Mouse (Mus musculus) small intestine, adult 2 months (tissue): ENCODE results near the gene Nat10. TPM values are rescaled to one million over a fixed set of nuclear protein-coding genes. Genes with fewer than 3 reads are reported as not detected.

Experiments
- H3K27ac ChIP-seq: fragments of 200-500 bp; 2 replicates; pipeline ENCODE4 v1.5.1; 2012; ENCODE audit warnings: low read depth, low read length, control low read depth, inconsistent platforms; ENCODE audit not compliant: insufficient read depth
- H3K27me3 ChIP-seq: fragments of 200-500 bp; 2 replicates; pipeline ENCODE4 v1.6.1; 2012; ENCODE audit warnings: mild to moderate bottlenecking, moderate library complexity, low read length, inconsistent platforms; ENCODE audit not compliant: control insufficient read depth, insufficient read depth
- H3K36me3 ChIP-seq: fragments of 200-500 bp; 2 replicates; pipeline ENCODE4 v1.6.1; 2012; ENCODE audit warnings: mild to moderate bottlenecking, low read length, control low read depth, inconsistent platforms; ENCODE audit not compliant: control insufficient read depth, insufficient read depth
- H3K4me1 ChIP-seq: fragments of 200-500 bp; 2 replicates; pipeline ENCODE4 v1.6.1; 2012; ENCODE audit warnings: low read length, inconsistent platforms, mixed read lengths; ENCODE audit not compliant: control insufficient read depth, insufficient read depth, insufficient read length
- H3K4me3 ChIP-seq: fragments of 200-500 bp; 2 replicates; pipeline ENCODE4 v1.5.1; 2012; ENCODE audit warnings: low read depth, mild to moderate bottlenecking, control low read depth, inconsistent platforms, low read length, moderate library complexity
- CTCF ChIP-seq: fragments of 200-500 bp; IDR thresholded peaks from 2 replicates; pipeline ENCODE4 v1.5.1; 2012; ENCODE audit warnings: low read depth, mild to moderate bottlenecking, control low read depth, inconsistent platforms, low read length, moderate library complexity, mixed read lengths; ENCODE audit not compliant: insufficient replicate concordance, insufficient read length; ENCODE audit errors: extremely low read depth
- POLR2A ChIP-seq: fragments of 200-500 bp; IDR thresholded peaks from 2 replicates; pipeline ENCODE4 v1.6.1; 2012; ENCODE audit warnings: low read depth, mild to moderate bottlenecking, control low read depth, inconsistent platforms, low read length, moderate library complexity
- WGBS: fragments of 180-500 bp; shearing (Covaris S2); methylation state at CpG from one replicate; pipeline ENCODE4 v1.1.7; 2018; 5-methylcytosine and 5-hydroxymethylcytosine counted together
- polyA plus RNA-seq: library from polyadenylated mRNA; depleted of rRNA; stranded (reverse); fragments of >200 nt; gene quantifications from 2 replicates; pipeline ENCODE4 v1.2.3, GENCODE M21; 2012

The Nat10 gene
- polyA plus RNA-seq, 1 experiment, result 13.4 TPM

GRCm38 (mm10) chr2:103760421-103760820 is 649 bp downstream of the Nat10 start:
- Histone ChIP-seq H3K27me3 (no peaks in the 10 kb centered on the region), H3K4me1 (0 out of 2 replicates have a peak, but pooled peaks cover 2% of the 10 kb centered on the region), H3K36me3 (peaks cover 8% of the 10 kb centered on the region), H3K27ac (0 out of 2 replicates have a peak overlapping the region, but pooled peaks have one; percentile 10), H3K4me3 (peak overlapping the region; percentile 79)
- under 1% methylated on average over 12 of the region's 12 CpGs for WGBS
- TF ChIP-seq POLR2A, result no peak
- no peak for TF ChIP-seq CTCF

DNA sequence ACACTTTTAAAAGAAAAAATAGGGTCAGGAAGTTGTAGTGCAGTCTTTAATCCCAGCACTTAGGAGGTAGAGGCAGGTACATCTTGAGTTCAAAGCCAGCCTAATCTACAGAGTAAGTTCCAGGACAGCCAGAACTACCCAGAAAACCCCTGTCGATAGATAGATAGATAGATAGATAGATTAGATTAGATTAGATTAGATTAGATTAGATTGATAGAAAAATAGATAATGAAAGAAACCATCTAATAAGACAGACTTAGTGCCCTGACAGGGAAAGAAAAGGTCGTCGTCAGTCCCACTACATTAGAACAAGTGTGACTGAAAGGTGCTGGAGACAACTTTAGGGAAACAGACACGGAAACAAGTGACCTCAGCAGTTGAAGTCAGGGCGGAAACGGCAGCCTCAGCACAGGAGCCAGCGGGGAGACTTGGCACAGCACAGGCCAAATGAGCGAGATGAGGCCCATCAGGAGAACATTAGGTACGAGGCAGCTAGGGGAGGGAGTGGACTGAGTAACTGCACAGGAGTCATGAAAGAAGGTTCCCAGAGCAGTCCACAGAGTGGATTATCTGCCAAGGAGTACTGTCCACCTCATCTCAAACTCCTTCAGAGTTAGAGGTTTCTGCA is 5.5 kb downstream of the Nat10 start:
- no peak overlapping the region for H3K27ac ChIP-seq
- no peak overlapping the region for H3K4me3 ChIP-seq
- TF ChIP-seq POLR2A (no peak), CTCF (no peak)
- H3K27me3 ChIP-seq, result no peaks in the 10 kb centered on the region
- H3K4me1 ChIP-seq, result no peaks in the 10 kb centered on the region
- 84% methylated on average over 9 of the region's 9 CpGs for WGBS
- H3K36me3 ChIP-seq, result peaks cover 27% of the 10 kb centered on the region

GRCm38 (mm10) chr2:103754614-103755013 is 6.5 kb downstream of the Nat10 start:
- H3K4me1 ChIP-seq, result 0 out of 2 replicates have a peak, but pooled peaks cover 2% of the 10 kb centered on the region
- WGBS, result 80% methylated on average over 3 of the region's 3 CpGs
- H3K36me3 ChIP-seq, result peaks cover 29% of the 10 kb centered on the region
- no peak overlapping the region for H3K27ac ChIP-seq
- H3K27me3 ChIP-seq, result no peaks in the 10 kb centered on the region
- H3K4me3 ChIP-seq, result no peak overlapping the region
- TF ChIP-seq CTCF (no peak), POLR2A (no peak)

GRCm38 (mm10) chr2:103751771-103752170 is 9.3 kb downstream of the Nat10 start:
- H3K4me3 ChIP-seq, result no peak overlapping the region
- no peaks in the 10 kb centered on the region for H3K27me3 ChIP-seq
- WGBS, result 95% methylated on average over 6 of the region's 6 CpGs
- H3K4me1 ChIP-seq, result peaks cover 4% of the 10 kb centered on the region; the same call in 1 of the 2 replicates
- peaks cover 33% of the 10 kb centered on the region for H3K36me3 ChIP-seq
- no peak overlapping the region for H3K27ac ChIP-seq
- TF ChIP-seq CTCF, result no peak
- no peak for TF ChIP-seq POLR2A

- no peaks in the 10 kb centered on the region for H3K27me3 ChIP-seq
- H3K27ac ChIP-seq, result no peak overlapping the region
- no peak for TF ChIP-seq CTCF
- TF ChIP-seq POLR2A, result no peak
- peaks cover 26% of the 10 kb centered on the region for H3K36me3 ChIP-seq
- peaks cover 4% of the 10 kb centered on the region; the same call in 1 of the 2 replicates for H3K4me1 ChIP-seq
- no peak overlapping the region for H3K4me3 ChIP-seq
- WGBS, result 32% methylated on average over 3 of the region's 3 CpGs
These were observed 12.0 kb downstream of the Nat10 start for GRCm38 (mm10) chr2:103749091-103749490.

- no peaks in the 10 kb centered on the region for H3K27me3 ChIP-seq
- 91% methylated on average over 9 of the region's 9 CpGs for WGBS
- no peak overlapping the region for H3K27ac ChIP-seq
- H3K4me3 ChIP-seq, result no peak overlapping the region
- peaks cover 4% of the 10 kb centered on the region; the same call in 1 of the 2 replicates for H3K4me1 ChIP-seq
- peaks cover 21% of the 10 kb centered on the region for H3K36me3 ChIP-seq
- no peak for TF ChIP-seq POLR2A
- TF ChIP-seq CTCF, result no peak
These were observed 13.2 kb downstream of the Nat10 start for GRCm38 (mm10) chr2:103747891-103748290.

DNA sequence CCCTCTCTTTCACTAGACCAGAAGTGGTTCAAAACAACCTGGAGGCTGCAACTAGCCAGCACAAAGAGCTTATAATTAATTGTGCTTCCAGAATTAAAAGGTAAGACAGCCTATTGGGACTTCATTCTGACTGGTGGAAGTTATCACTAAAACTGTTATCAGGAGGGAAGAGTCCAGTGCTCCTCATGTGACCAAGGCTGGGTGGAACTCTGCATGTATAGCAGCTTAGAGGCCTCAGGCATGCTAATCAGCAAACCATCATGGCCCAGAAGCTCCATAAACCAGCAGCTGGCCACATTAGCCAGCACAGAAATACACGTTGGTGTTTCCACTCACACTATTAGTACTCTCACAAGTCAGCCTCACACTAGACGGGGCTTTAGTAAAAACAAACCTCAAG is 14.3 kb downstream of the Nat10 start:
- TF ChIP-seq POLR2A (no peak), CTCF (no peak)
- peaks cover 4% of the 10 kb centered on the region; the same call in 1 of the 2 replicates for H3K4me1 ChIP-seq
- 70% methylated on average over 2 of the region's 2 CpGs for WGBS
- H3K27me3 ChIP-seq, result no peaks in the 10 kb centered on the region
- H3K36me3 ChIP-seq, result peaks cover 19% of the 10 kb centered on the region
- no peak overlapping the region for H3K4me3 ChIP-seq
- H3K27ac ChIP-seq, result no peak overlapping the region
